Mouse (Mus musculus) stomach, embryonic 14.5 days (tissue): ENCODE results near the gene Ppp4c. TPM values are rescaled to one million over a fixed set of nuclear protein-coding genes. Genes with fewer than 3 reads are reported as not detected.

Source experiments
- ATAC-seq: fragments of 200-750 bp; cut with Nextera tagmentation; 2 replicates; pipeline ENCODE4 v1.8.0; 2017; ENCODE audit warnings: low read depth, moderate TSS enrichment; ENCODE audit not compliant: insufficient number of reproducible peaks, insufficient read depth, low FRiP score
- H3K27ac ChIP-seq: fragments of 300-500 bp; sonication (generic); 2 replicates; pipeline ENCODE4 v1.5.1; 2014; ENCODE audit warnings: mild to moderate bottlenecking, low read length, moderate library complexity, mixed read lengths
- H3K27me3 ChIP-seq: fragments of 300-500 bp; sonication (generic); 2 replicates; pipeline ENCODE4 v1.6.1; 2014; ENCODE audit warnings: low read length, control low read depth, mixed read lengths; ENCODE audit not compliant: control insufficient read depth, insufficient read depth
- H3K36me3 ChIP-seq: fragments of 300-500 bp; sonication (generic); 2 replicates; pipeline ENCODE4 v1.6.1; 2014; ENCODE audit warnings: mild to moderate bottlenecking, control low read depth, low read length, moderate library complexity, mixed read lengths; ENCODE audit not compliant: control insufficient read depth, insufficient read depth
- H3K4me1 ChIP-seq: fragments of 300-500 bp; sonication (generic); 2 replicates; pipeline ENCODE4 v1.6.1; 2014; ENCODE audit warnings: low read length, control low read depth, mixed read lengths; ENCODE audit not compliant: control insufficient read depth, insufficient read depth
- H3K4me2 ChIP-seq: fragments of 300-500 bp; sonication (generic); replicated peaks from 2 replicates; pipeline ENCODE4 v1.6.1; 2014; ENCODE audit warnings: low read depth, low read length, control low read depth
- H3K4me3 ChIP-seq: fragments of 300-500 bp; sonication (generic); 2 replicates; pipeline ENCODE4 v1.5.1; 2014; ENCODE audit warnings: low read depth, low read length, control low read depth
- H3K9ac ChIP-seq: fragments of 300-500 bp; sonication (generic); replicated peaks from 2 replicates; pipeline ENCODE4 v1.6.1; 2014; ENCODE audit warnings: low read depth, mild to moderate bottlenecking, control low read depth, low read length, moderate library complexity, mixed read lengths
- H3K9me3 ChIP-seq: fragments of 300-500 bp; sonication (generic); 2 replicates; pipeline ENCODE4 v1.6.1; 2016; ENCODE audit warnings: low read depth, low read length, control low read depth; ENCODE audit not compliant: control insufficient read depth
- WGBS: fragments of 180-500 bp; shearing (Covaris S2); extraction: QIAGEN DNeasy Blood & Tissue Kit; methylation state at CpG from one replicate; pipeline ENCODE4 v1.1.7; 2014; 5-methylcytosine and 5-hydroxymethylcytosine counted together
- polyA plus RNA-seq: library from polyadenylated mRNA; unstranded; fragments of >200 nt; fragmentation: Nextera tagmentation; extraction: Ambion mirVana; gene quantifications from 2 replicates; pipeline ENCODE4 v1.2.1, GENCODE M21; 2014

Ppp4c gene
- polyA plus RNA-seq, 1 experiment from 2014 or later, result 258 TPM

DNA sequence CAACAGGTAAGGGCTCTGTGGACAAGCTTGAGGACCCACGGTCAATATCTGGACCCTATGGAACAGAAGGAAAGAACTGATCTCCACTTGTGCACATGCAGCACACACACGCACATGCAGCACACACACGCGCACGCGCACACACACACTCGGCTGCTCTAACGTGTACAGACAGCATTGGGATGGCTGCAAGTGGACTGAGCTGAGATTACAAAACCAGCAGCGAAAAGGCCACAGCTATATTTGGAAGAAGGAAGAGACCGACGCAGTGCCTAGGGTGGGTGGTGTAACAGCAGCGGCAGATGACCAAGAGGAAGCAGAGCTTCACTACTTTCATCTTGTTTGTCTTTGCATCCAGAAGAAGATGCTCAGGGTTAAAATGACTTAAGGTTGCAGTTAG lies 46.2 kb downstream of the Ppp4c start:
- H3K4me2 ChIP-seq, result no peak overlapping the region
- H3K27me3 ChIP-seq, result no peaks in the 10 kb centered on the region
- no peak overlapping the region for H3K4me3 ChIP-seq
- WGBS, result 85% methylated on average over 12 of the region's 12 CpGs
- no peaks in the 10 kb centered on the region for H3K36me3 ChIP-seq
- no peak for ATAC-seq
- H3K9ac ChIP-seq, result no peak overlapping the region
- H3K4me1 ChIP-seq, result no peaks in the 10 kb centered on the region
- no peaks in the 10 kb centered on the region for H3K9me3 ChIP-seq
- H3K27ac ChIP-seq, result peak overlapping the region; percentile 44; the same call in 1 of the 2 replicates

DNA sequence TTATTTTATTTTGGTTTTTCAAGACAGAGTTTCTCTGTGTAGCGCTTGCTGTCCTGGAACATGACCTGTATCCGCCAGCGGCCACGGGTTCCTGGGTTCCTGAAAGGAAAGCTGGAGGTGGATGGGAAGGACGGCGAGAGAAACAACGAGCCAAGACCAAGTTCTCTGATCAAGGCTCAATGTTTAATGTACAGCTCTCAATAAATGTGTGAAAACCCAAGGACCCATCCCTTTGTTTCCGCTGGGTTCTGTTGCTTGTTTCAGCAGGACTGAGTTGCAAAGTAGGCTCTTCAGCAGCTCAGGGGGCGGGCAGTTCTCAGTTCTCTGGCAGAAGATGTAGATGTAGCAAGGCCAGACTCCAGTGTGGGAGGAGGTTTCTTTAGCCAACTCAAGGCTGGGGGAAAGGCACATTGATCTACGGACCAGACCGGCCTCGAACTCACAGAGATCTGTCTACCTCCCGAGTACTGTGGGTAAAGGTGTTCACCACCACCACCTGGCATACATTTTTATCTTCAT lies 50.3 kb downstream of the Ppp4c start:
- ATAC-seq, result no peak

DNA sequence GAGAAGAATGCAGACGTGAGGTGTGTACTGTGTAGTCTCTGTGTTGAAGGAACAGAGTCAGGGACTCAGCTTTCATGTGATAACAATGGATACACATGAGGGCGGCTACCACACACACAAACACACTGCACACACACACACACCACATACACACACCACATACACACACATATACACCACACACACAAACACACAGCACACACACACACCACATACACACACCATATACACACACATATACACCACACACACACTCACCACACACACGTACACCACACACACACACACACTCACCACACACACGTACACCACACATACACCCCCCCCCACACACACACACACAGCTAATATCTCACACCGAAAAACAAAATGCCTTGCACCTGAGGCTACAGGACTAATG lies 50.8 kb downstream of the Ppp4c start:
- no peak overlapping the region for H3K4me3 ChIP-seq
- WGBS, result 79% methylated on average over 5 of the region's 5 CpGs
- no peak overlapping the region for H3K9ac ChIP-seq
- no peaks in the 10 kb centered on the region for H3K27me3 ChIP-seq
- H3K4me1 ChIP-seq, result no peaks in the 10 kb centered on the region
- H3K36me3 ChIP-seq, result no peaks in the 10 kb centered on the region
- no peak overlapping the region for H3K27ac ChIP-seq
- no peak for ATAC-seq
- no peaks in the 10 kb centered on the region for H3K9me3 ChIP-seq
- H3K4me2 ChIP-seq, result no peak overlapping the region

More for the DNA sequence above, 50.3 kb downstream of the Ppp4c start:
- H3K27me3 ChIP-seq, result no peaks in the 10 kb centered on the region
- 89% methylated on average over 13 of the region's 13 CpGs for WGBS
- H3K4me2 ChIP-seq, result no peak overlapping the region
- H3K4me3 ChIP-seq, result no peak overlapping the region
- no peaks in the 10 kb centered on the region for H3K9me3 ChIP-seq
- no peak overlapping the region for H3K9ac ChIP-seq
- H3K4me1 ChIP-seq, result no peaks in the 10 kb centered on the region
- no peak overlapping the region for H3K27ac ChIP-seq
- no peaks in the 10 kb centered on the region for H3K36me3 ChIP-seq

DNA sequence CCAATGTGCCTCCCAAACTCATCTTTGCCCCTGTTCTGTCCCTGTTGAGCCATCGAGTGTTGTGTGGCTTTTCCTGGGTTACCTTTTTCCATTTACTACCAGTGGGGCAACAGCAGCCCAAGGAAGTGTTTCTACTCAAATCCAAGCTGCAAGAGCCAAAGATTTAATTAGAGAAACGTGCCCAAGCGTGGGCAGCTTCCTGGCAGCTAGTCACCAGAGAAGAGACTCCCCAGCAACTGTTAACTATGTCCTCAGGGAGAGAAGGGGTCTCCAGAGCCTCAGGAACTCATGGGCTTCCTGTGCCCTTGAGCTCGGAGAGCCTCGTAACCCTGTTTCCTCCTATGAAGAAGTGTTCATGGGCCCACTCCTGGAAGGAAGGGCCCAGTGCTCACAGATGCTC lies 51.3 kb downstream of the Ppp4c start:
- Histone ChIP-seq H3K4me1 (no peaks in the 10 kb centered on the region), H3K9me3 (no peaks in the 10 kb centered on the region), H3K27ac (no peak overlapping the region), H3K27me3 (no peaks in the 10 kb centered on the region), H3K4me2 (no peak overlapping the region), H3K4me3 (no peak overlapping the region), H3K36me3 (no peaks in the 10 kb centered on the region), H3K9ac (no peak overlapping the region)
- 82% methylated on average over 5 of the region's 5 CpGs for WGBS
- no peak for ATAC-seq

DNA sequence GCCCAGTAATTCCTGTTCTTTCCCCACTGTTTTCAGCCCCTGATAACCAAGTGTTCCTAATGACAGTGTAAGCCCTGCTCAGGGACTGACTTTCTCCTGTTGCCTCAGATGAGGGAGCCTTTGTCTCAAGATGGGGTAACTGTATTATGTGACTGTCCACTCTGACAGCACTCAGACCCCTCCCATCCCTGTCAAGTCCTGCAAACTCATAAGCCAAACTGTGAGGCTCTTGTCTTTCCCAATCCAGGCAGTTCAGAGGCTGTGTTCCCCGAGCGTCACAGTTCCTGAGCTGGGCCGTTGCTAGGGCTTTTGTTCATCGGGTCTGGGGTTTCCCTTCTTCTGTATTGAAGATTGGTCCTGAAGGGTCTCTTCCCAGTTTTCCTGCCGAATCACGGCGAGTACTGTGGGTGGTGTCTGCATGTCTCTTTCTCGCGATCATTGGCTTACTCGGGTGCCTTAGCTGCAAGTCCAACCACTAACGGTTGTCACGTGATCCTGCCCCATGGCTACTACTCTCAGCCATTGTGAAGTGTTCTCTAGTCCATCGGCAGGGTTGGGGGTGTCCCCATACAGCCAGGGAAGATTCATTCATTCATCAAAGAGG lies 52.1 kb downstream of the Ppp4c start:
- no peak overlapping the region for H3K27ac ChIP-seq
- no peak for ATAC-seq
- 78% methylated on average over 13 of the region's 13 CpGs for WGBS
- H3K36me3 ChIP-seq, result no peaks in the 10 kb centered on the region
- H3K9me3 ChIP-seq, result no peaks in the 10 kb centered on the region
- no peak overlapping the region for H3K4me3 ChIP-seq
- no peak overlapping the region for H3K9ac ChIP-seq
- H3K4me1 ChIP-seq, result no peaks in the 10 kb centered on the region
- no peak overlapping the region for H3K4me2 ChIP-seq
- no peaks in the 10 kb centered on the region for H3K27me3 ChIP-seq

DNA sequence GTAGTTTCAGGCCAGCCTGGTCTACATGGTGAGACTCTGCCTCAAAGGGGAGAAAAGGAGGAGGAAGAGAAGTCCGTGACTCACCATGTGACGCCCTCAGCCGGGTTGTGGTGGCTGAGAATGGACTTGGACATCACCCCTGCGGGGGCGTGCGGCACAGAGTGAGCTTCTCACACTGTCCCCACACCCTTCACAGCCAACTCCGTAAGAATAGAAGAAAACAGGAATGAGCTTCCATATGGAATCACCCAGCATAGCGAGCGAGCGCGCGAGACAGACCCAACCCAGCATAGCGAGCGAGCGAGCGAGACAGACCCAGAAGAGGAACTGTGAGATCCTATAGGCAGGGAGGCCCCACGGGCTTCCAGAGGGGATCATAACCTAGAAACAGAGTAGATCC lies 52.7 kb downstream of the Ppp4c start:
- Histone ChIP-seq H3K9ac (no peak overlapping the region), H3K4me3 (no peak overlapping the region), H3K27ac (no peak overlapping the region), H3K9me3 (no peaks in the 10 kb centered on the region), H3K4me2 (no peak overlapping the region), H3K27me3 (no peaks in the 10 kb centered on the region), H3K36me3 (no peaks in the 10 kb centered on the region), H3K4me1 (no peaks in the 10 kb centered on the region)
- ATAC-seq, result no peak
- WGBS, result 83% methylated on average over 17 of the region's 17 CpGs

DNA sequence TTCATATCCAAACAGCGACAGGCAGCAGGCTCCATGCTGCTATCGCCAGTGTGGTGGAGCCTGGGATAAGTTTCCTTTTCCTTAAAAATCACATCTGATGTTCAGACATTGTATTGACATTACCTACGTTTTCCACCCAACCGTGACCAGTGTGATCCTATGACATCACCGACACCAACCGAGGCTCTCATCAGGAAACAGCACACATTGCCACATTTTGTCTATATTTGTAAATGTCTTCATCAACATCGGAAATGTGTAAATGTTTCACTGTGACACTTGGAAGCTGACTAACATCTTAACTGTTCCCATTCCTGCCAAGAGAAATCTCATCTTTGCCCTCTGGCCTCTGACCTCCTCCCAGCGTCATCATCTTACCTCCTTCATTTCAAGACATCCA lies 56.2 kb downstream of the Ppp4c start:
- 80% methylated on average over 8 of the region's 8 CpGs for WGBS
- Histone ChIP-seq H3K9me3 (no peaks in the 10 kb centered on the region), H3K9ac (no peak overlapping the region), H3K36me3 (no peaks in the 10 kb centered on the region), H3K27ac (no peak overlapping the region), H3K27me3 (no peaks in the 10 kb centered on the region), H3K4me2 (no peak overlapping the region), H3K4me3 (no peak overlapping the region), H3K4me1 (no peaks in the 10 kb centered on the region)
- no peak for ATAC-seq
